Mouse (Mus musculus): ENCODE data around the gene Tmem181a.
"Not testable (repeated sequence)": the region's sequence is repeated elsewhere in the genome, so short reads cannot be mapped to it uniquely, and the experiment has no call there.

Gene Tmem181a

DNA sequence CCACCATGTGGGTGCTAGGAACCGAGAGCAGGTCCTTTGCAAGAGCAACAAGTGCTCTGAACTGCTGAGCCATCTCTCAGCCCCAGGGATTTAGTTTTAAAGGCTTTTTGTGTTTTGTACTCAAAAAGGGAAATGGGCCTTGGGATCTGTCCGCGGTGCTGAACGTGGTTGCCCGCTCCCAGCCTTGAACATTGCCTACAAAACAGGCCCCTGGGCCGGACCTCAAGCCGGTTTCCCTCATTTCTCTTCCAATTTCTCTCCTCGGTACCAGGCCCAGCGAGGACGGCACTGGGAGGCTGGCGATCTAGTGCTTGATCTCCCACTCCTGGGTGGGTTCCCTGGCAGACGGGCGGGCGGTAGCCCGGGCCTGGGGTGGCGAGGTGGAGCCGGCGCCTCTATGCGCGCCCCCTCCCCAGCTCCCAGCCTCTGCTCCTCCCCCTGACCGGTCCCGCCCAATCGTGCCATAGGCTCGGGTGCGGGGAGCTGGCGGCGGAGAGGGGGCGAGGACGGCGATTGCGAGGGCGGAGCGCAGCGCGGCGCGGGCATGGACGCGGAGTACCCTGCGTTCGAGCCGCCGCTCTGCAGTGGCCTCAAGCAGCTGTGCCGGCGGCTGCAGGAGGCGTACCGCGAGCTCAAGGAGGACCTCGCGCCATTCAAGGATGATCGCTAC lies at the start of gene Tmem181a:
TSS of gene Tmem181a (plus strand) at position 461 of the 670 bp plus-strand sequence.
- not testable (repeated sequence) for DNase-seq

DNA sequence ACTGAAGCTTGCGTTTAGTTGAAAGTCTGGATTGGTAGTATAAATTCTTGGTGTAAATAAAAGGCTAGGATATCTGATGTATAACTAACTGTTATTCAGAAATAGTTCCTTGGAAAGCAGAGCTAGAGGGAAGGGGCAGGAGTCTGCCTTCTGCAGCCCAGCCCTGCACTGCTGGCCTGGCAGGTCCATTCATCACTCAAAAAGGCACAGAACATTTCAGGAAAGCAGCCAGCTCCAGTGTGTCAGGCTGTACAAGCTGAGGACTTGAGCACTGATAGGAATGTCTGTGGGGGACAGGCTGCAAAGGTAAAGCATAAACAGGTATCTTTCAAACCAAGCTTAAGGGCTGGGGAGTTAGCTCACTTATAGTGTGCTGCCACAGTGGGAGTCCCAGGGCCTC lies 44.9 kb upstream of the Tmem181a start:
- DNase-seq: no peak

DNA sequence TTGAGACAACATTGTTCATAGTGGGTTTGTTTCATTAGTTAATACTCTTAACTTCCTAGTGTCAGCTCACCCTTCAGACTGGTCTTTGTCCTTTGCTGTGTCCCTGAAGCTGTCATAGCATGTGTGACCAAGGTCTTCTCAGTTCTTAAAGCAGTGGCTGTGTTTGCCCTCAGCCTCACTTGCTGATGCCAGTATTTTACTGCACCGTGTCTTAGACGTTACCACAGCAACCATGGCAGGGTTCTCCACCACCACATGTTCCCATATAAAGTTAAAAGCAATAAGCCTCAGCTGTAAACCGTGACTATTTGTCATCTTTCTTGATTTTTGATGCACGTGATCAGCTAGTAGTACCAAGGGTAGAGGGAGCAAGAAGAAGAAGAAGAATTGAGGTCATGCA lies 41.0 kb upstream of the Tmem181a start:
- DNase-seq: no peak

DNA sequence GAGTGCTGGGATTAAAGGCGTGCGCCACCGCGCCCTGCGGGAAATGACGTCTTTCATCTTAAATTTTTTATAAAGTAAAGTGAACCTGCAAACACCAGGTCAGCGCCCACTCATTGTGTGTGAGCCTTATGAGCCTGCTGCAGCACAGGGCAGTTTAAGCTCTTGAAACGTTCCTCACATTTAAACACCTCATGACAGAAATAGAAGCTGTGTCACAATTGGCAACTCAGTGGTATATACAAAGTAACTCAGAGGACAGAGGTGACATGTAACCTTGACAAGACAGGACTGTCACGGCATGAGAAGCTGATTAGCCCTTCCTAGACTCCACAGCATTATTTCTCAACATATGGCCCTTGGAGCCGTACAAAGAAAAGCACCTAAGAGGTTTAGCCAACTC lies 40.1 kb upstream of the Tmem181a start:
- no peak for DNase-seq

DNA sequence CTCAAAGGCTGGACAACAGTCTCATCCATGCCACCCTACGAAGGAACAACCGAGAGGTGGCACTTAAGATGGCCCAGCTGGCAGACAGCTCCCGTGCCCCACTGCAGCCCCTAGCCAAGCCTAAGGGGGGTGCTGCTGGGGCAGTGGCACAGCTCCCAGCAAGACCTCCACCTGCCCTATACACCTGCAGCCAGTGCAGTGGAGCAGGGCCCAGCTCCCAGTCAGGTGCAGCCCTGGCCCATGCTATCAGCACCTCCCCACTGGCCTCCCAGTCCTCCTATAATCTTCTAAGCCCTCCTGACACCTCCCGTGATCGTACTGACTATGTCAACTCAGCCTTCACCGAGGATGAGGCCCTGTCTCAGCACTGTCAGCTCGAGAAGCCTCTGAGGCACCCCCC lies 24.0 kb upstream of the Tmem181a start:
- DNase-seq: not testable (repeated sequence)

DNA sequence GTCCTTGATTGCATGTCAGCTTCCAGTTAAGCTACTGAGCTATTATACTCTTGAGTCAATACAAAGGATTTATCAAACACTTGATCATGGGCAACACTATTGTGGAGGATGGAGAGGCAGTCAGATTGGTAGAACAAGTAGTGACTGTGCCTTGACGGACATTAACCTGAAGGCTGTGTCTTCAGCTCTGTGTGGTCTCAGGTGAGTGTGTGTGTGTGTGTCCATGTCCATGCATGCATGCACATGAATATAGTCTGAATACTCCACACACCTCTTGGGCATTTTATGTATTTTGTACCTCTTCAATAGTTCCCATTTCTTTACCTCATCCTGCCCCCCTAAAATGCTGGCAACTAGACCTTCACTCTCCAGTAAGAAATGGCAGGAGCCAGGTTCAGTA lies 5.4 kb upstream of the Tmem181a start:
- DNase-seq: not testable (repeated sequence)

DNA sequence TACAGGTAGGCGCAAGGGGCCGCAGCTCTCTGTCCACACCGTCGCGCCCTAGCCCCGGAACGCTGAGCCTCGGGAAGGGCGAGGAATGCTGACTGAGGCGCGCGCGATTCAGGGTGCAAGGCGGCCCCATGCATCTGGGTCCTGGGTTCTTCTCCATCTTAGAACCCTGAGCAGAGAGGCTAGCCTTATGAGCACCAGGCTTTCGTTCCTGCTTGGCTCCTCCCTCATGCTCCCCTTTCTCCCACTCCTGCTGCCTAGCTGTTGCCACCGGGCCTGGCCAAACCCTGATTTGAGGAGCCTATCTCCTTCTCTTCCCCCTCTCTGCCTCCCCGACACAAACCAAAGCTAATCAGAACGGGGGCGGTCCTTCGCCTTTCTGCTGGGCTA lies 403 bp downstream of the Tmem181a start:
- DNase-seq: not testable (repeated sequence)

DNA sequence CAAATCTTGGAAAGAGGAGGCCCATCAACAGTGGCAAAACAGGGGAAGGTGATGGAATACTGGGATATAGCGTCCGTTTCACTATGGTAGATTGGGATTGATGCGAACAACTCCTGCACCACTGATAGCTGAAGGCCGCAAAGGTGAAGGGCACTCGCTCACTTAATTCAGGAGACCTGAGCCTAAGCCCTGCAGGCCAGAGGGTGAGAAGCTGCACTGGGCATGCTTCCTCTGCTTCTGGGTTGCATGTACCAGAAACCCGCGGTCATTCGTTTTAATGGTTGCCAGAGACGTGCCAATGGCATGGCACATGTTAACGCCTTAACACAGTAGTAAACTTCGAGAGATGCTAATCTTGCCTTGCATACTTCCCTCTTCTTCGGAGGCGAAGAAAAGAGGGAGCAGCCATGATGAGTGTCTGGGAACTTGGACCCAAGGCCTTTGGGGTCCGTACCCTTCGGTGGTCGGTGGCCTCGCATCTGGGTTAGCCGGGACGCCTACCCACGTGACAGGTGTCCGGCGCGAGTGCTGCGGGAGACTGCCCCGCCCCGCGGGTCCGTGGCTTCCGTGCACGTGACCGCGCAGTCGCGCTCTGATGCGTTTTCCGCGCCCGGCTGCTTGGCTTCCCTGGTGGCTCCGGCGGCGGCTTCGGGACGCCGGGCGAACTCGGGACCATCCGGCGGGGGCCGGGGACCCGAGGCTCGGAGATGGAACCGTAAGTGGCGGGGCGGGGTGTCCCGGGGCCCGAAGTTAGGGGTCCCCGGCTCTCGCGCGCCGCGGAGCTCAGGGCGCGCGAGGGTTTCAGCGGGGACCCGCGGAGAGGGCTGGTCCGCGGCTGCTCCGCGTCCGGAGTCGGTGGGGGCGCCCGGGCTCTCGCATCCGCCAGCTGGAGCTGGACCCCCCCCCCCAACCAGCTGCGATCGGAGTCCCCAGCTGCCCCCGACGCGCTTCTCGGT lies 13.5 kb downstream of the Tmem181a start:
- DNase-seq: peak; percentile 32 to 65

DNA sequence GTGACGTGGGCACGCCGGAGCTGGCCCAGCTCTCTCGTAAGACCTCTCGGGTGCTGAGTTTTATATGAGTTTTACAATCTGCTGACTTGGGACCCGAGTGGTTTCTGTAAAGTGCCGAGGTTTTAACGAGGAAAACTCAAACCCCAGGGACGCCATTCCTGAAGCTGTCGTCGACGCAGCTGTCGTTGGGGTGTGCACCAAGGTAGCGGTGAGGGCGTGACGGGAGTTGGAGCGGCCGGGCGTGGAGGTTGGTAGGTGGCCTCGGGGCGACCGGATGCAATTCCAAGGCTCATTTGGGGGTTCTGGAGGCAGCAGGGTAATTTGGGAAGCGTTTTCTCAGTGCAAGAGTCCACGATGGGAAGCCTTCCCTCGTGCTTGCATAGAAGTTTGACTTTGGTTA lies 14.2 kb downstream of the Tmem181a start:
- peak in 1 of 2 experiments; percentile 49 for DNase-seq

DNA sequence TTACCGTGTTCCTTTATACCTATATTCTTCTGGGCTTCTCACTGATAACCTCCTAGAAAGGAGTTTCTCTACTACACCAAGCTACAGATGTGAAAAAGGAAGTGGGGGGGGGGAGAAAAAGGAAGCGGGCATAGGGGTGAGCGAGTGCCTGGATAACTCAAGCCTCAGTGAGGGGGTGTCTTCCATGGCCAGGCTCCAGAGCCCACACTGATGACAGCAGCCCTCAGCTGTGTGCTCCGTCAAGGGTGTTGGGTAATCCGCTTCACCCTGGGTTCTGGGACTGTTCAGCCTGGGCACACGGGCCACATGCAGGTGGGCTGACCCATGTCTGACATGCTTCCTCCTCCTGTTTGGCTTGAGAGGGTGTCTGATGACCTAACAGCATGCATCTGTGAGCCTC lies 15.3 kb downstream of the Tmem181a start:
- DNase-seq: not testable (repeated sequence)

DNA sequence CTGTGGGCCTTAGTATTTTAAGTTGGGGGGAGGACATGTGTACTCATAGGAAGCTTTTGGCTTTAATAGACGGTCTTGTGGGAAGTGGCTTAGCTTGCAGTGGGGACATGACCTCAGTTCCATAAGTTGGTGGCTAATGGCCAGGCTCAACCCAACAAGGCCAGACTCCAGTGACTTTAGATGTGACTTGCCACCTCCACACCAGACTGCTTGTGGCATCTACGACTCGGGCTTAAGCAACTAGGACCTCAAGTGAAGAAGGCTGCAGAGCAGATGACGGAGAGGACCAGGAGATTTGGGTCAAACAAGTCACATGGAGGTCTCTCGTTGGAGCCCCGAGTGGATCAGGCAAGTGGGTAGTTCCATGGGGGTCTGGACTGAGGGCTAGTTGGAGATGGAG lies 18.0 kb downstream of the Tmem181a start:
- DNase-seq: not testable (repeated sequence)

DNA sequence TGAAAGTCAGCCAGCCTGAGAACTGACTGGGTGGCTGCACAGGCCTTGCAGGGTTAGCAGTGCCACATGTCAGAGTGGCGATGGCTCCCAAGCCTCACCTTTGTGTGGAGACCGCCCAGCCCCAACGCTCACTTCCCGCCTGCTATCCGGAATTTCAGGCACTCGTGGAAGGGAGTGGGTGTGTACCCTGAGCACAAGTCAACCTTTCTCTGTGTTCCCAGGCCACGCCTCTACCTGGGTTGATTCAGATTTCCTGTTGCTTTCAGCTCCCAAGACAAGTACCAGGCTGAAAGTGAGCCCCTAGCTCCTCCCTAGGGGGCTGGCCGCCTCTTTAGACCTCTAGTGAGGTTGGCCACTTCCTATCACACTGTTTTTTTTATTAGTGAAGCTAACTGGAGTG lies 22.5 kb downstream of the Tmem181a start:
- peak in 1 of 2 experiments; percentile 9 for DNase-seq

DNA sequence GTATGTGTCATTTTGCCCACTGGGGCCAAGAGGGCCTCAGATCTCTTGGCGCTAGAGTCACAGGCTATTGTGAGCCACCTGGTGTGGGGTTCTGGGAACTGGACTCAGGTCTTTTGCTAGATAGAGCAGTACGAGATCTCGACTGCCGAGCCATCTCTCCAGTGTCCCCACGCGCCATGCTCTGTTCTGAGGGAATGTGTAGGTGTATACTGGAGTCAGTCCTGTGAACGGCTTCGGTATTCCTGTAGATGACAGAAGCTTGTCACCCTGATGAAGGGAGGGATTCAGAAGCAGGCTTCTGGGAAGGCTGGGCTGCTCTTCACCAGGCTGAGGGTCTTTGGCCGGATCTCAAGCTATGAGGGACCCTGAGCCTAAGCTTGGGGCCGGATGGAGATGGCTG lies 23.1 kb downstream of the Tmem181a start:
- not testable (repeated sequence) for DNase-seq

DNA sequence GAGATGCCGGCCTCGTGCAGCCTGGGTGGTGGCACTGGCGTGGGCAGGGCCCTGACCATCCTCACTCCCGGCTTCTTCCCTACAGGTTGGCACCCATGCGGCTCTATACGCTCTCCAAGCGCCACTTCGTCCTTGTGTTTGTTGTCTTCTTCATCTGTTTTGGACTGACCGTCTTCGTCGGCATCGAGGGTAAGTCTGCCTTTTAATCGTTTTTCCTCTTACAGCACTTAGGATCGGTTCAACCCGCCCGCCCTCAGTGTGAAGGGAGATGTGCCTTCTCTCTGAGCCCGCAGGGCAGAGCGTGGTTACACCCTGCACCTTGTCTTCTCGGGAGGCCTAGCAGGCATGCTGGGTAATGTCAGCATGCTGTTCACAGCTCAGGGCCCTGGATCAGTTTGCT lies 23.9 kb downstream of the Tmem181a start:
- DNase-seq: not testable (repeated sequence)

DNA sequence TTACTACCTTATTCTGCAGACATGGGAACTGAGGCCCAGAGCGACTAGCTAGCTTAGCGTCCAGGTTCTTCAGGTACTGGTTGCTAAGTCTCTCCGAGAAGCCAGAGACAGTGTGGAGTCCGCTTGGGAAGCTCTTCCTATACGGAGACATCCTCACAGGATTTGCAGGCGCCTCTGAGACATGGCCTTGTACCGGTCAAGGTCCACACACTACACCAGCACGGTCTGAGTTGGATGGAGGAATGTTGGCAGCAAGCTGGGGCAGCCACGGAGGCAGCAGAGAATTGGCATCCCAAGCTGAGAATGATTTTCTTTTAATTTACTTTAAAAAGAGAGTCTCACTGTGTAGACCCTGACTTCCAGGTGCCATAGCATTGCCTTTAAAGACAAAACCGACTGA lies 26.5 kb downstream of the Tmem181a start:
- not testable (repeated sequence) for DNase-seq

DNA sequence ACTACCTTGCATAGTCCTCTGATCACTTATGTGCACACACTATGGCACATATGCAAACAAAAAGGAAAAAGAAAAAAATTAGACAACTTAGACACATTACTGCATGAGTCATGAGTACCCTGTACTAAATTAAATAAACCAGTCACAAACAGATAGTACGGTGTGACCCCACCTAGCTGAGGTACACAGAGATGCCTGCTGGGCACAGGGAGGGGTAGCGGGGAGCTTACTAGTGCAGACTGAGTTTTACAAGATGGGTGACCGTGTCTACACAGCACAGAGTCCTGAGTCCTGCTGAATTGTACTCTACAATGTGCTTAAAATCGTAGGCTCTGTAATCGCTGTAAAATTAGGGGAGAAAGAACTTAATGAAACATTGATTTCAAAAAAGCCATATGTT lies 29.5 kb downstream of the Tmem181a start:
- not testable (repeated sequence) for DNase-seq

DNA sequence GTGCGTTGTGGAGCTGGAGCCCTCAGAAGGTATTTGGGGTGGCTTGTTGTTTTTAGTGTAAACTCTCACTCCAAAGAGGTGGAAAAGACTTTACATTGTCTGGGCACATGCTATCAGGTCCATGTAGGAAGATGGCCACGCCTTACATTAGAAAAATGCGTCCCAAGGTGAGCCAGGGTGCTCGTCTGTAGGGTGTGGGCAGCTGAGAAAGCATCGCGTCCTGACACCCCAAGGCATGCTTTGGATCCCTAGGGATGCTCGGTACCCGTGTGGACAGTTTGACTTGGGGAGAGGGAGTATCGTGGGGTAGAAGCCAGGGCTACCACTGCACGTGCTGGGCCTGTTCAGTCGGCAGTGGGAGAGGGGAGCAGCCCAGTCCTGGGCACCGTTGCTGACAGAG lies 32.4 kb downstream of the Tmem181a start:
- not testable (repeated sequence) for DNase-seq

DNA sequence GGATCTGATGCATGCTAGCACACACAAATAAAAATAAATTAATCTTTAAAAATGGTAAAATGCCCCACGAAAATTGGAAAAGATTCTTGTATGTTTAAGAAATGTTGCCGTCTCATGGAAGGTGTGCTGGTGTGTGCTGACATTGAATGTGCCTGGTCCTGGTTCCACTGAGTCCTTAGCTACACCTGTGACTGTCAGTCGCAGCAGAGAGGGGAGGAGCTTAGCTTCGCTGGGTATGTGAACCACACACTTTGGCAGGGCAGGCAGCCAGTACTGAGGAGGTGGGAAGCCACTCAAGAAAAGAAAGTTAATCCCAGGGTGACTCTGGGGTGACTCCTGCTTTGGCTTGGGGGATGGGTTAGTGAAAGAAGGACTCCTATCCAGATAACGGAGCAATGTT lies 37.2 kb downstream of the Tmem181a start:
- not testable (repeated sequence) for DNase-seq

DNA sequence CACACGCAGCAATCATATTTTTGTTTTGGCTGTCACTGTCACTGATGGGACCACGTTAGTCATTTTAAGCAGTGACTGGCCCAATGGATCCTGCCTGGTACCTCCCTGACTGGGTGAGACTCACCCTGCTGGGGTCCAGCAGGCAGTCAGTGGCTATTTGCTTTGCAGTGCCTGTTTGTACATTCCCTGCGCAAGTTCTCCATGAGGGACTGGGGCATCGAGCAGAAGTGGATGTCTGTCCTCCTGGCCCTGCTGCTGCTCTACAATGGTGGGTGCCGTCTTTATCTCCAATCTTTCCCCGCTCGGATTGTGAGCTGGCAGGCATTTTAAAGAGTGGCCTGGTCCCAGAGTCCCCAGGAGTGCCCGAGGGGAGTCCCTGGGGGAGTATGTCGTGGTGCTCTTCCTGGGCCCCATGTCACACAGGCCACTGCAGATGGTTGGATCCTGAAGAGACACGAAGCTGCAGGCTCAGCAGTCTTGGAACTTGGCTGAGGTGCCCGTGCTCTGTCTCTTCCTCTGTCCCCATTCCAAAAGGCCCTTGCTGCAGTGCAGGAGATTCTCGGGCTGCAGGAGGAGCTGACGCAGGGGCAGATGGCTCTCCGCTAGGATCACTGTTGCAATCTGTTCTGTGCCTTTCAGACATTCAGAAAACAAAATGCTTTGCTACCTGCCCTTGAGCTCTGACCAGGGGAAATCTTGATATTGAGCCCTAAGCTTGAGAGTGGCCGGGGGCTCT lies 40.6 kb downstream of the Tmem181a start:
- DNase-seq: not testable (repeated sequence)

DNA sequence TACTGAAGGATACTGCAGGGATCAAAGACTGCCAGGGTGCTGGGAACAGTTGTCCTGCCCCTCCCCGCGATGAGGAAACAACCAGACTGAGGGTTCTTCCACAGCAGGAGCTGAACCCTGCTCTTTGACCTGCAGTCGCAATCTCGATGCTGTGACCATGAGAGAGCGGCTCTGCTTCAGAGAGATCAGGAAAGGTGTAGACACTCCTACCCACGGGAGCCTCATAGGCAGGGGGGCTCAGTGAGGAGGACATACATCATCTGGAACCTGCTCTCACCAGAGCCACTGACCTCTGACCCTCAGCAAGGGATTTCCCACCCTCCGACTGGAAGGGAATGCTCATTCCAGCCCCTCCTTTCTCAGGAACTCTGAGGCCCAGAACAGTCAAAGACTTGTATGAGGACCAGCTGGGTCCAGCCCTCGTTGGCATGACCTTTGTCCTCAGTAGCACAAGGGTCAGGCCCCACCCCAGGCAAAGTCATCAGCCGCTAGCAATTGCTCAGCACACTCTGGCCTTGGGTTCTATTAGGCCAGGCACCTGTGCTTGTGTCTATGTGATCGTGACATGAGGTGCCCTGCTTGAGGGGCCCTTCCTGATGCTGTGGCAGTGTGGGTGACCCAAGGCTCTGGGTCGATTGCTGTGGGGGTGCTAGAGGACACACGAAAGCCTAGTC lies 43.7 kb downstream of the Tmem181a start:
- not testable (repeated sequence) for DNase-seq

DNA sequence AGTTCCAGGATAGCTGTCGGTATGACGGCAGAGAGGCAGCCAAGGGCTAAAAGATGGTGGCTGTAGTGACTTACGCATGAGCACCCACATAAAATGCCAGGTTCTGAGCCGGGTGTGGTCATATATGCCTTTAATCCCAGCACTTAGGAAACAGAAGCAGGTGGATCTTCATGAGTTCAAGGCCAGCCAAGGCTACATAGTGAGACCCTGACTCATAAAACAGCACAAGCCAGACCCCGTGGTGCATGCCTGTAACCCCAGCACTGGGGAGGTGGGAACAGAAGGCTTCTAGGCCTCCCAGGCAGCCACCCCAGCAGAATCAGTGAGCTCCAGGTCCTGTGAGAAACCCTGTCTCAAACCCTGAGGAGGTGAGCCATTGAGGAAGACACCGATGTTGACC lies 48.2 kb downstream of the Tmem181a start:
- not testable (repeated sequence) for DNase-seq

DNA sequence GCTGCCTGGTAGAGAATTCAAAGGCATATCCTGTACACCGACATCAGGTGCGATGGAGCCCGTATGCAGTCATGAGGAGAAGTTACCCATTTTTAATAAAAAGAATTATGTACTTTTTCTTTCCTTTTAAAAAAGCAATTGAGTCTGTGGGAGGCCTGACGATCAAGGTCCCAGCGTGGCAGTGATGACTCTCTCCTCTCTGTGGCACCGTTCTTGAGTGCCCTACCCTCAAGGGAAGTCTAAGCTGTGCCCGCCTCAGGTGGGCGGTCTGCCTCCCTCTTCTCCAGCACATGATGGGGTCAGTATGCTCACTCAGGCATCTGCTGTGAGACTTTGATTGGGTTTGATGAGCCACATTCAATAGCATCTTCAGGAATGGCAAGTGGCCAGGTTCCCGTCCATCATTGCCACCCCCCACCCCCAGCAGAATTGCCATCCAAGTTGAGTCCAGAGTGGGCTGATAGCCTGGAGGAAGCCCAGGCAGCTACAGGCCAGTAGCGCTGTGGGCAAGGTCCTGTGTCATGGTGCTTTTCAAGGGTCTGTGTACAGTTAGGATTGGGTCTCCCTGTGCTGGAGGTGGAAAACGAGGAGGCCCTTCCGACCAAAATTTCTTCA lies 49.1 kb downstream of the Tmem181a start:
- not testable (repeated sequence) for DNase-seq
